Mouse (Mus musculus) kidney, adult 11 months (tissue): ENCODE data around the gene Stk16.
"Not testable (repeated sequence)": the region's sequence is repeated elsewhere in the genome, so short reads cannot be mapped to it uniquely, and the experiment has no call there.

Experiments
- DNase-seq: peaks from one replicate; pipeline ENCODE4 v3.0.0; 2022

Stk16 gene

DNA sequence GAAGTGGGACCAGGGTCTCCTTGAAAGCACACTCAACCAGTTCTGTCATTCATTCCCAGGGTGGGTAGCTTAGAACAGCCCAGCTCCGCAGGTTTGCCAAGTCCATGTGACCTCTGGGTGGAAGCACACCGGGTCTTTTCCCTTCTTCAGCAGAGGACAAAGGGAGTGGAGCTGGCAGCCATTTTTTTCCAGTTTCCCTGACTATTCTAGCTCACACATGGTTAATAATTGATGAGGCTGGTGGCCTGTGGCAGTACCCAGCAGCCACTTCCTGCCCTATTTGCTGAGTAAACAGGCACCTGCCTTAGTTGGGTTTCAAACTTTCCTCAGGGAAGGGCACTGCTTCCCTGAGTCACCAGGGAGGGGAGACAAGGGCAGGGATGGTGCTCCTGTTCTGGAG lies 3.8 kb downstream of the Stk16 start:
- peak; percentile 98 for DNase-seq

DNA sequence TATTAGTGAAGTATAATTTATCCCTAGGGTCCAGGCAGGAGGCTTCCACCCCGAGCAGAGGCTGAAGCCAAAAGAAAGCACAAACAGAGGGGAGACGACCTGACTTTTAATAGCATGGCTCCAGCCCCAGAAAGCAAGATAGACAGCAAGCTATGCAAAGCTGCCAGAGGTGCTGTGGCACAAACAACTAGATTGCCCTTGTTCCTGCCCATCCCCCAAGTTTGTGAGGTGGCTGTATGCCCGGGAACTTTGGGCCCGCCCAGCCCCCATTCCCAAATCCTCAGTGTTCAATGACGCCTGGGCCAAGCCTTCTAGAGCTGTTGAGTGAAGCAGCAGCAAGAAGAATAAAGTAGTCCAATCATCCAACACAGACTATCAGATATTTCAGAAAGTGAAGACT lies 4.2 kb downstream of the Stk16 start:
- peak; percentile 88 for DNase-seq

DNA sequence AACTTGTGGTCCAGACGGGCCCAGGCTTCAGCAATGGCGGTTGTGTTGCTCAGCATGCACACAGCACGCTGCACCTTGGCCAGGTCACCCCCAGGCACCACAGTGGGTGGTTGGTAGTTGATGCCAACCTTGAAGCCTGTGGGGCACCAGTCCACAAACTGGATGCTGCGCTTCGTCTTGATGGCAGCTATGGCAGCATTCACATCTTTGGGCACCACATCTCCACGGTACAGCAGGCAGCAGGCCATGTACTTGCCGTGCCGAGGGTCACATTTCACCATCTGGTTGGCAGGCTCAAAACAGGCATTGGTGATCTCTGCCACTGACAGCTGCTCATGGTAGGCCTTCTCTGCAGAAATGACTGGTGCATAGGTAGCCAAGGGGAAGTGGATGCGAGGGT lies 5.1 kb downstream of the Stk16 start:
- DNase-seq, result peak; percentile 41

DNA sequence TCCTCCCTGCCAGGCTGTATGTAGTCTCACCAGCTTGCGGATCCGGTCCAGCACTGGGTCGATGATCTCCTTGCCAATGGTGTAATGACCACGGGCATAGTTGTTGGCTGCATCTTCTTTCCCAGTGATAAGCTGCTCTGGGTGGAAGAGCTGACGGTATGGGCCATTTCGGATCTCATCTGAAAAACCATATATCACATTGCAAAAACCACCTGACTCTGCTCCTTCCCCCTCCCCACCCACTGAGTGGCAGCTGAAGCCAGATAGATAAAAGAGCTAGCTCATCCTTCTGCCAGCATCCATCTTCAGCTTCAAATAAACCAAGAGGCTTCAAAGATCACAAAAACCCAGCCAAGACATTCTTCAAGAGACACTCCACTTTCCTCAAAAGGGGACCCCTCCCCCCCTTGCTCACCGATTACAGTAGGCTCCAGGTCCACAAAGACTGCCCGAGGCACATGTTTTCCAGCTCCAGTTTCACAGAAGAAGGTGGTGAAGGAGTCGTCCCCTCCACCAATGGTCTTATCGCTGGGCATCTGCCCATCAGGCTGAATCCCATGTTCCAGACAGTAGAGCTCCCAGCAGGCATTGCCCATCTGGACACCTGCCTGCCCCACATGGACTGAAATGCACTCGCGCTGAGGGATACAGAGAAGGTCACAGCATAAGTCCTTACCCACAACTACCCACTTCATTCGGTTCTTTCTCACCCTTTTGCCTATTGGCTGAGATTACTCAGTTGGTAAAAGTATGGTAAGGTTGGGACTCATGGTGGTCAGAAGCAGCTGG lies 6.4 kb downstream of the Stk16 start:
- peak; percentile 64 for DNase-seq

DNA sequence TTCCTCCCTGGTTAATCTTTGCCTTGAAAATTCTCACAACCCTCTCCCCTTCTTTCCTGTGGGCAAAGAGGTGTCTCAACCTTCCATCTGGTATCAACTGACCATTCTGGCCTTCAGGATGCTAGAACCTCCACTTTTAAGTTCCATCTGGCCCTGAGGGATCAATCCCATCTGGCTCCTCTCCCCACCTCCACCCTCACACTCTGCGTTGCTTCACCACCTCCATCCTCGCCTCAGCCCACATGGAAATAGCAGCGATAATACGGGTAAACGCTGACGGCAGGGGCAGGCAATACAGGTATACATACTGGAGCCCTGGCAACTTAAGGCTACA lies 7.2 kb downstream of the Stk16 start:
- no peak for DNase-seq

DNA sequence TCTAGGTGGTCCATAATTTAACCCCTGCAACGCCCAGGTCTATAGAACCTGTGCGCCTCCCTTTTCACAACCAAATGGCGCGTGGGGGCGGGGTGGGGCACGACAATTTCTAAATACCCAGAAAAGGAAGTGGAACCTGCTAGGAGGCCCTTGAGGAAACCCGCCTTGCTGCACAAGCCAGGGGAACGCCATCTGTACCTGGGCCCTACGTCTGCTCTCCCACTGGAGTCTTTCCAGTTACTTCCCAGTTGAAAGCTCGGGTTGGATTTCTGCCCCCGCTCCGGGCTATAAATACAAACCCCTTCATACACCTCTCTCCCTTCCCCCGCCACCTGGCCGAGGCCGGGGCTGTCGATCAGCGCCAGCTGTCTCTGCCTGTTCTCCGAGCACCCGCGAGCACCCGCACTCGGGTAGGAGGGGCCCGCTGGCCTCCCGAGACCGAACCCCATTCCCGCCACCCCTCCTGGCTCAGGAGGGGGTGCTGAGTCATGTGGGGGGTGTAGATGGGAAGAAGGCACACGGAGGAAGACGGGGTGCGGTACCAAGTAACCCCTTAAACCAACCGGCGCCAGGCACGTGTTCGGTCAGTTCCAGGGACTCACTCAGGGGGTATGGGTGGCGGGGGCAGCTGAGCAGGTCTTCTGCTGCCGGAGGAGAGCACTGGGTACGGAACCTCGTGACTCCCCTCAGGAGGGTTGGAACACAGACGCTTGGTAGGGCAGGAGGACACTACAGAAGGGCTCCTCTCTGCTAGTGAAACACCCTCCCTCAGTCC lies 7.8 kb downstream of the Stk16 start:
- peak; percentile 48 for DNase-seq

DNA sequence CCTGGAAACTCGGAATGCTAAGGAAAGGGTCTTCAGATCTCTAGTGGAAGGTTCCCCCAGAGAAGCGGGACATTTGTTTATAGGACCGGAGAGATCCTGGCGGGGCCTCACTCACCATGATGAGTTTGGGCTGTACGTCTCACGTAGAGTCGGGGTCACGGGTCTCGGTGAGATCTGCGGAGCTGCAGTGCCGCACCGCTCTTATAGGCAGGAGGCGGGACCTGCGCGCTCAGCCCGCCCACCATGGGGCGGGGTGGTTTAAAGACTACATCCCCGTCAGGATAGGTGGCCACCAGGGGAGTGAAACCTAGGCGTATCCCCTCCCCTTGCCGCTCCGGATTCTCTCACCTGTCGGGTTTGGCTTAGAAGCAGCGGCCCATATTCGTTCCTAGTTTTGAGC lies 8.4 kb downstream of the Stk16 start:
- peak; percentile 96 for DNase-seq

DNA sequence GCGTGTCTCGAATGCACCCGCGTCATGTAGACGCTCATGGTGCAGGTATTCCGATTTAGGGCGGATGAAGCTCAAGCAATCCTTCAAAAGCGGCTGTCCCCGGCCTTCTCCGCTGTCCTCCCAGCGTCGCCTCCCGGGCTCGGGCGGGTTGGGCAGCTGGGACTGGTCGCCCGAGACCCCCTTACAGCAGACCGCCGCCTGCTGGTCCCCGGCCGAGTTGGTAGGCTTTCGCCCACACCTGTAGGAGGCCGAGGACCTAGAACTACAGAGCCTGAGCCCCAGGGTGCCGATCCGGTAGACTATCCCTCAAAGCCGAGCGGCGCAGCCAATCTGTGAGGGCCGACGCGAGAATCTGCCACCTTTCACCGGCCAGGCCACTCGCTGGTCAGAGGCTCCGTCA lies 8.9 kb downstream of the Stk16 start, which contains the start of gene Tuba4a:
Tuba4a (minus strand) TSS at position 335 of the 400 bp plus-strand sequence.
- DNase-seq, result no peak

DNA sequence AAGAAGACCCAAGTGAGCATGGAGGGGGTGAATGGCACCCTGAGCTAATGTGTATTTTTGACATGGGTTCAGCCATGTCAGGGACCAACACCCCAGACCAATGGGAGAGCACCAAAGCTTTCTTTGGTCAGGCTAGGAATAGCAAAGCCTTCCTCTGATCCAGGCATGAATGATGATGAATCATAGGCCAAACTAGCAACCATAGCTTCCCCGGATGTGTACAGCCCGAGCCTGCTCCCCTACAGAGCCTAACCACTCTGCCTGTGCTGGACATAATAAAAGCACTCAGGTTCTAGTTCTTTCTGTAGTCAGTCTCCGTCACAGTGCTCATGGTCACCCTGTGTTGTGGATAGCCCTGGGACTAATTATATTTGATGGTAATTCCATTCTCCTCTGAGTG lies 10.9 kb downstream of the Stk16 start:
- no peak for DNase-seq

DNA sequence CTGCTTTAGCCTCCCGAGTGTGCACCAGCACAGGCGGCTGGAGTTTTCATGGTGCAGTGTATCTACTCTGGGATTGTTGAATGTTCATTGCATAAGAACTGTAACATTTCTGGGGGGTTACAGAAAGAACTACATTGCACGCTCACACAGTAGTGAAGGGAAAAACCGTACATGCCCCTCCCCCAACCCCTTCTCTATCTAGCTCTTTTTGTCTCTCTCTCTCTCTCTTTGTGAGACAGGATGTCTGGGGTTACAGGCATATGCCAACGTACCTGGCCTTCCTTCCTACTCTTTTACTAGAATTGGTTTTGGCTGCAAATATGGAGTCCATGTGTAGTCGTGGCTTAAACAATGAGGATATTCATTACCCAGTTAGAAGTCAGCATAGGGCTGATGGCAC lies 12.3 kb downstream of the Stk16 start:
- DNase-seq, result no peak

DNA sequence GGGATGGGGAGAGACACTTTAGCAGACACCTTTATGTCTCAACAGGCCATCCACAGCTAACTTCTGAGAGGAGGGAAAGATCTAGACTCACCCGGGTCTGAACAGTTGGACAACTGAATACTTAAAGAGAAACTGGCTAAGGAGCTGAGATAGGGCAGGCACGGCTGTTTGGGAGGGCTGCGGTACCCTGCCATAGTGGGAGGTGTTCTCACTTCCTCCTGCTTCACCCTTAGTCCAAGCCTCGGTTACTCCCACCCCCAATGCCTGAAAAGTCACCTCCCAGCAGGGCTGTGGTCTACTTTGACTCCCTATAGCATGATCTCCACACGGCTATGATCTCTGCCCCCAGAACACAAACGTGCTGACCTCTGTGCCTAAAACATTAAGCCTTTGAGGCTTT lies 12.9 kb downstream of the Stk16 start:
- no peak for DNase-seq

DNA sequence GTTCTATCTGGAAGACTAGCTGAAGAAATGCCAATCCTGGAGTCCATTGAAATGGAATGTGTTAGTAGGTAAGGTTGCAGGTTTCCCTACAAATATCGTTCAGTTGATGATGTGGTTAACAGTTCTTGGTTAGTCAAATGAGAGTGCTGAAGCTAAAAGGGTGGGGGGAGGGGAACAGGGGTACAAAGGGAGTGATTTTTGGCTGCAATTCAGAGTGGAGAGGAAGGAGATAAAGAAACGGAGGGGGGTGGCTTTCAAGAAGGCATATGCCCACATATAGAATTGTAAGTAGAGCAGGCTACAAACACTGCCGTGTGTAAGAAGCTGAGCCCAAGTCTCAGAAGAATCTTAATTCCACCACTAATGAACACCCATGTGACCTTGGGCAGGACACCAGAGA lies 14.8 kb downstream of the Stk16 start:
- no peak for DNase-seq

DNA sequence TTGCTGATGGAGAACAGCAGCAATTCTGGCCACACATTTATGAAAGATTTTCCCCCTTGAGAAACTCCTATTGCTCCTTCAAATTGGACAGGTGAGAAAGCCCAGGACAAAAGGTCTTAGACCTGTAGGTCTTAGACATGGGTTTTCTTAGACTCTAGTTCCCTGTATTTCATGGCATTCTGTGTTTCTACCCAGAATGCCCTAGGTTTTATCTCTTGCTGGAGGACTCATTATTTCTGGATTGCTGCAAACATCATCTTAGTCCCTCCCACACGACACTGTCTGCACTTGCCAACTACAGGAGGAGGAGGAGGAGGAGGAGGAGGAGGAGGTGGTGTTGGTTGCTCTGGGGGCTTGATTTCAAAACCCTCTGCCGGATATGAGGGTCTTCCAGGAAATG lies 15.5 kb downstream of the Stk16 start:
- no peak for DNase-seq

DNA sequence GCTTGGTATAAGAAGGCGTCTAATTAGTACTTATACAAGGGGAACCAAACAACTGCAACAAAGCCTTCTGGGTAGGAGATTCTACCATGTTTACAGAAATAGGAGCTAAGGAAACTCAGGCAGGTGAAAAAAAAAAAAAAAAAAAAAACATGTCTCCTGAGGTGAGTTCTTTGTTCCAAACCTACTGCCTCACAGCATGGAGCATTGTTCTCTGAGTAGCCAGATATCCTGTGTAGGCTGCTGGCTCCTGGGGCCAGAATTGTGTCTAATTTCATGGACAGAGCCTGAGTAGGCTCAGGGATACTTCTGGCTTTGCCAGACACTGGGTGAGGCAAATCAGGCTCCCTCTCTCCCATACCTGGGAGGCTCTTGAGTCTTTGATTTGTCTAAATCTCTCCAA lies 17.0 kb downstream of the Stk16 start:
- no peak for DNase-seq

DNA sequence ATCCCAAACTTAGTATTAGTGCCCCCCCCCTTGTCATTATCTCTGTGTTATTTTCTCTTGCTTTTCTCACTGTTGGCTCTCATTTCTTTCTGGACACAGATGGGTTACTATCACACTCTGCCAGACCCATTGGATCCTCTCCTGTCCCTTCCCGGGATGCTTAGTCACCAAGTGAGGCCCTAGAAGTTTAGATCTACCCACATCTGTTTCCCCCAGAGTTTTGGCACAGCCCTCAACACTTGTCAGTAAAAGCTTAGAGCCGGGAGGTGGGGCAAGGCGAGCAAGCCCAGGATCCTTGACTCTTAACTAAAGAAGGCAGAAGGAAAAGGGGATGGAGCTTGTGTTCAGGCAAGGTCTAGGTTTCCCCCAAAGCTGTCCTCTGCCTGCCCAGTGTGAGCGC lies 18.5 kb downstream of the Stk16 start:
- DNase-seq, result no peak

DNA sequence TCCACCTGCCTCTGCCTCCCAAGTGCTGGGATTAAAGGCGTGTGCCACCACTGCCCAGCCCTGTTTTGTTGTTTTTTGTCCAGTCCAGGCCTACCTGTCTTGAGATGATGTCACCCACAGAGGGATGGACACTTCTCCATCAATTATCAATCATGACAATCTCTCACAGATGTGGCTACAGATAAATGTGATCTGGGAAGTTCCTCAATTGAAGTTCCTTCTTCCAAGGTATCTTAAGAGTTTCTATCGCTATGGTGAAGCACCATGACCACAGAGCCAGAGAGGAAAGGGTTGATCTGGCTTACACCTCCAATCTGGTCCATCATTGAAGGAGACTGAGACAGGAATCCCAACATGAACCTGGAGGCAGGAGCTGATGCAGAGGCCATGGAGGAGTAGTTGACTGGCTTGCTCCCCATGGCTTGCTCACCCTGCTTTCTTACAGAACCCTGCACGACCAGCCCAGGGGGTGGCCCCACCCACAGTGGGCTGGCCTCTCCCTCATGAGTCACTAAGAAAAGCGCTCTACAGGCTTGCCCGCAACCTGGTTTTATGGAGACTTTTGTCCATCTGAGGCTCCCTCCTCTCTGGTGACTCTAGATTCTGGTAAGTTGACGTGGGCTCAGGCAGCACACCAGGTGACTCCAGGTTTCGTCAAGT lies 19.8 kb downstream of the Stk16 start:
- no peak for DNase-seq

DNA sequence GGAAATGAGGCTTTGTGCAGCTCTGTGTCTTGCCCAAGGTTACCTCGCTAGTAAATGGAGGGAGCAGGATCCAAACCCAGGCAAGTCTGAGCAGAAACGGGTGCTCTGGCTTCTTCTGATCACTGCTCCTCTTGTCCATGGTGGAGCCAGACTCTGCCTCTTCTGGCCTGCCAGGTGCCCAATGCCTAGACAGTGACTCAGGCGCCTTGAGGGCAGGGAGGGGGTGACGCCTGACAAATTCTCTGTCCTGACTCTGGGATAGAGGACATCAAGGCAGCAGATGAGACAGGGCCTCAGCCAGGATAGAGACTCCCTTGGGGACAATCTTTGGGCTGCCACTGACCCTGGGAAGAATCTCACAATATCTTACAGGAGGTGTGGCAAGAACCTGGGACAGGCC lies 20.6 kb downstream of the Stk16 start:
- no peak for DNase-seq

DNA sequence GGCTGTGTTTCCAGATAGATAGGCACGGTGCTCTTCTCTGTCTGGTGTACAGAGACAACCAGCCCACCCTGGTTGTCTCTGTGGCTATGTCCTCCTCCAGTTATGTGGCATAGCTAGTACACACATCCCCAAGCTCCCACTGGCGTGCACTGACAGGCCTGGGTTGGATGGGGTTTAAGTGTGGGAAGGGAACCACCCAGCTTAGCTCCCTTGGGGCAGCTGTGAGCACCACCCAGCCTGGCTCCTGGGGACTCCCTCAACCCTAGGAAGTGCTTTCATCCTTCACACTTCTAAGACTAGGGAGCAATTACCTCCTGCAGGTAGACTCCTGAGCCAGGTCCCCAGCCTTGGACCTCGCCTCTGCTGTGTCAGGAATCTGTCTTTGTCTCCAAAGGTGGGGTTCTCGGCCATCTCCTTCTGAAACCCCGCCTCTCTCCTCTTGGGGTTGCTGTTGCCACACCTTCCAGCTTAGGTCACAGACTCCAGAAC lies 21.1 kb downstream of the Stk16 start, which contains the start of gene A630095N17Rik:
A630095N17Rik (minus strand) TSS at position 439 of the 489 bp plus-strand sequence.
- DNase-seq, result no peak

DNA sequence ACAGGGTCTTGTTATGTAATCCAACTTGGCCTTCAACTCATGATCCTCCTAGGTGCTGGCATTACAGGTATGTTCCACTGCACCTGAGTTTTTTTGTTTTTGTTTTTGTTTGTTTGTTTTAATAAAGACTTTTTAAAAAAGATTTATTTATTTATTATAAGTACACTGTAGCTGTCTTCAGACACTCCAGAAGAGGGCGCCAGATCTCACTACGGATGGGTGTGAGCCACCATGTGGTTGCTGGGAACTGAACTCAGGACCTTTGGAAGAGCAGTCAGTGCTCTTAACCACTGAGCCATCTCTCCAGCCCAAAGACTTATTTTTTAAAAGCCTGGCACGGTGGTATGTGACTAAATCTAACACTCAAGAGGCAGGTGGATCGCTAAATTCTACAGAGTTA lies 21.9 kb downstream of the Stk16 start:
- not testable (repeated sequence) for DNase-seq

DNA sequence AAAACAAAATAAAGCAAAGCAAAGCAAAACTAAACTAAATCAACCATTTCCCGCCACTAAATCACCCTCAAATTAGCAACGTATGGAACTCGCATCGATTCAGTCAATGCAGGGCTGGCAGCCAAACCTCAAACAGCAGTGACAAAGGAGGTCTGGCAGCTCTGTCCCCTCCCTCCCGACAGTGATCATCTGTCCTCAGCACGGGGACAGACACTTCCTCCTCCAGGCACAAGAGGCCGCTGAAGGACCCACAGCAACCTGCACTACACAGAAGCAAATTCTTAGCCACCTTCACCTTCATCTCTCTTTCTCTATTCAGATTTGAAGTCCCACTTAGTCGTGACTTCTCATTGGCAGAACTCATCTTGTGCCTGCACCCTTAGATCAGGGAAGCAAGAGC lies 24.0 kb downstream of the Stk16 start:
- peak; percentile 75 for DNase-seq

DNA sequence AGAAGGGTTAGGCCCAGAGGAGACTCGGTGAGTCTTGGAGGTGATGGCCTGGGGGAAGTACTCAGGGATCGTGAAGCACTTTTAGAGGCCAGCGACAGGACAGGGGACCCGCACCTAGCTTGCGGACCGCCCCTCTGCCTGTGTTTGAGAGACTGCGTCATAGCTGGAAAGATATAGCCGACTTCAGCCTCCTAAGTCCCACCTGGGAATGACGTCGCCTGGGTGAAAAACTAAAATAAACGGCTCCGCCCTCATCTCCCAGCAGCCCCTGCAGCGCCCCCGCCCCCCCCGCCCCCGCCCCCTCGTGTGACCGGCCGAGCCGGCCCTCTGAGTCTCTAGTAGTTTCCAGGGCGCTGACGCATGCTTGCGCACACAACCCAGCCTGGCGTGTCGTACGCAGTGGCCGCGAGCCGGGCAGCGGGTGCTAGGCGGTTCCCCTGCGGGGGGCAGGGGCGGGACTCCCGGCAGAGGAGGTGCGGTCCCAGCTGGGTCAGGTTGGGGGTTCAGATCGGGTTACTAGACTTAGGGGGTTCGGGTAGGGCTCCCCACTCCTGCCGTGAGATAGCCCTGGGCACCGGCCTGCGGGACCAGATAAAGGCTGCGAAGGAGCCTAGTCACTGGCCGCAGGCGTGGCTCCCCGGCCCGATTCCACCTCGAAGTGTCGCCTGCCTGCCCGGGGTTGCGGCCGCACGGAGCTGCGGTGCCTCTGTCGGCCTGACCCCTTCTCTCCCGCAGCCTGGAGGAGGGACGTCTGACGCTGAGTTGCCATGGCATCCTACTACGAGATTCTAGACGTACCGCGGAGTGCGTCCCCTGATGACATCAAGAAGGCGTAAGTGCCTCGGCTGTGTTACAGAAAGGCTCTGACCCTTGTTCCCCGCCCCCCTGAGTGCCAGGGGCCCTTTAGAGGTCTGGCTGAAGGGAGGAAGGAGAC lies 25.7 kb downstream of the Stk16 start, which contains the start of gene Dnajb2:
Dnajb2 (plus strand) TSS at position 290 of the 934 bp plus-strand sequence.
- peak; percentile 94 for DNase-seq

DNA sequence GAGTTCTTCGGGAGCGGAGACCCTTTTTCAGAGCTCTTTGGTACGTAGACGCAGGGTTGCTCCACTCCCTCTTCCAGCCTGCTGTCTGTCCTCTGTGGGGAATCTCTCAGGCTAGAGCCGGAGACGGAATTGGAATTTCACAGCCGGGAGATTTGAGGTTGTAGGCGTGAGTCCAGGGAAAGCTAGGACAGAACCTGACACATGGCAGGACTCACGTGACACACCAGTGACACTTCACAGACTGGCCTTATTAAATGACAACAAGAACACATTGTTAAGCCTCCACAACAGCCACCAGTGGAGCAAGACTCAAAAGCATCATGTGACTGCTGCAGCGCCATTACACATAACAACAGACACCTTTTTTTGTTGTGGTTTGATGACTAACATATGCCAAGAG lies 29.0 kb downstream of the Stk16 start:
- no peak for DNase-seq
